Mouse (Mus musculus) heart, postnatal 0 days (tissue): ENCODE measurements around the gene Hoxd8.

Experiments
- CTCF ChIP-seq: IDR thresholded peaks from 2 replicates; pipeline ENCODE4 v1.5.1; 2016; ENCODE audit warnings: antibody characterized with exemption, control low read depth, low read depth
- EP300 ChIP-seq: IDR thresholded peaks from 2 replicates; pipeline ENCODE4 v1.6.1; 2016; ENCODE audit warnings: antibody characterized with exemption, low read depth

- TF ChIP-seq CTCF (no peak), EP300 (no peak)
Measured at GRCm38 (mm10) chr2:74713239-74714150, 9.1 kb downstream of the Hoxd8 start.
